Mouse (Mus musculus) thymus, adult 2 months (tissue): ENCODE results near the gene Hdac10.

ENCODE experiments used
- CTCF ChIP-seq: fragments of 200-500 bp; IDR thresholded peaks from 2 replicates; pipeline ENCODE4 v1.5.1; 2012; ENCODE audit warnings: mild to moderate bottlenecking, control low read depth, low read length, moderate library complexity, borderline replicate concordance; ENCODE audit not compliant: control insufficient read depth, poor library complexity, insufficient read depth; ENCODE audit errors: extremely low read depth
- POLR2A ChIP-seq: fragments of 200-500 bp; IDR thresholded peaks from 2 replicates; pipeline ENCODE4 v1.6.1; 2012; ENCODE audit warnings: mild to moderate bottlenecking, low read length, control low read depth, moderate library complexity; ENCODE audit not compliant: control insufficient read depth, poor library complexity, insufficient read depth; ENCODE audit errors: extremely low read depth

DNA sequence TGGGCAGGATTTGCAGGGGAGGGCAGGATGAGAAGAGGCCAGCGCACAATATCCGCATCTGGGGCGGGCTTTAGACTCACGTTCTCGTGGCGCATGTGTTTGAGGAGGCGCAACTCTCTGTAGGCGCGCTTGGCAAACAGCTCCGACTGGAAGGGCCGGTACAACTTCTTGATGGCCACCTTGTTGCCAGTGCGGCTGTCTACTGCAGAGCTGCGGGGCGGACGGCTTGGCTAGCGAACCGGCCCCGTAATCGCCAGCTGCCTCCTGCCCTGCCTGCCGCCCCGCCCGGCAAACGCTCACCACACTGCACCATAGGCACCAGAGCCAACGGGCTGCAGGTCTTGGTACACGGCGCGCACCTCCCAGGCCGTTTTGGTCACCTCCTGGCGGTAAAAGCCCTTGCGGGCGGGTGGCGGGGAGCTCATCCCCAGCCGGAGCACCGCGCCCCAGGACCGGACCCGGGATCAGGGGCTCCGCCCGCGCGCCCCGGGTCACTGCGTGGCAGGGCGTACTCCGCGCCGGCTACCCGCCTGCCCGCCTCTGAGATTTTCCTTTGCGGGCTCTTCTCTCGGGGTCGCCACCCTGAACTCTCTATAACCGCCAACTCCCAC lies 11.7 kb upstream of the Hdac10 start:
- TF ChIP-seq CTCF (no peak), POLR2A (no peak)
